Comparison of ENCODE assay signal across 11 mouse cellular contexts in the genomic region with DNA sequence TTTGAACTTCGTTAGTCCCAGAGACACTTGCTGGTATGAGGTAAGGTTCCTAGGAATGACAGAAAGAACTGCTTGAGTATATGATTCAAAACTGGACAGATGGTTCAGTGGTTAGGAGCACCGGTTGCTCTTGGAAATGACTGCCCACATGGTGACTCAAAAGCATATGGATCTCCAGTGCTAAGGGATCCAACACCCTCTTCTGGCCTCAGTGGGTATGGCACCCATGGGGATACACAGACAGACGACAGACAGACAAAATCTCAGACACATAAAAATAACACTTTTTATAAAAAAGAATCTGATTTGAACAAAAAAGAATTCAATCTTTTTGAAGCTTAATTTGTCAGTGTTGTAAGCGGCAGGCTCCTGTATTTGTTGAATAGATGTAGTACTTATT.
DNase-seq lines count a peak whose midpoint lies in the region; ATAC-seq and TF ChIP-seq lines count a peak whose summit lies in the region.
"Had no signal": no experiment of that assay in that cellular context is flagged by ENCODE, and none has a peak within 500 bp of the region (broad histone marks: within the 10 kb centered on the region; RNA-seq: fewer than 3 reads in every experiment).

No protein-coding gene starts in this region.

- H3K4me1 ChIP-seq in midbrain, postnatal 0 days (ENCODE audit: insufficient read depth, low read length) = no peaks in the 10 kb centered on the region
- H3K4me1 ChIP-seq in midbrain, embryonic 13.5 days (replicated peaks) = no peaks in the 10 kb centered on the region
- no peaks in the 10 kb centered on the region for H3K4me1 ChIP-seq in stomach, postnatal 0 days (replicated peaks; ENCODE audit: control insufficient read depth, insufficient read depth)
- H3K4me1 ChIP-seq: intestine, embryonic 15.5 days; liver, embryonic 13.5 days had no signal

- no peak overlapping the region for H3K4me2 ChIP-seq in midbrain, postnatal 0 days (ENCODE audit: low read depth, low read length, poor library complexity, severe bottlenecking)
- H3K4me2 ChIP-seq in midbrain, embryonic 13.5 days (replicated peaks) = no peak overlapping the region
- H3K4me2 ChIP-seq in stomach, postnatal 0 days (replicated peaks; ENCODE audit: low read depth) = no peak overlapping the region
- H3K4me2 ChIP-seq: intestine, embryonic 15.5 days; liver, embryonic 13.5 days had no signal

- no peak overlapping the region for H3K9ac ChIP-seq in midbrain, postnatal 0 days (replicated peaks; ENCODE audit: low read length, poor library complexity, severe bottlenecking)
- no peak overlapping the region for H3K9ac ChIP-seq in midbrain, embryonic 13.5 days (replicated peaks)
- H3K9ac ChIP-seq in stomach, postnatal 0 days (ENCODE audit: low read length) = no peak overlapping the region
- H3K9ac ChIP-seq: intestine, embryonic 15.5 days; liver, embryonic 13.5 days had no signal

- no peaks in the 10 kb centered on the region for H3K9me3 ChIP-seq in midbrain, postnatal 0 days (ENCODE audit: low read length)
- H3K9me3 ChIP-seq in midbrain, embryonic 13.5 days = no peaks in the 10 kb centered on the region
- no peaks in the 10 kb centered on the region for H3K9me3 ChIP-seq in stomach, postnatal 0 days (ENCODE audit: control insufficient read depth, low read length)
- H3K9me3 ChIP-seq: intestine, embryonic 15.5 days; liver, embryonic 13.5 days had no signal

- peak; percentile 41 to 51 for DNase-seq in cerebellum, postnatal 10 days
- no peak for DNase-seq in cerebellum, postnatal 4 days (ENCODE audit: low spot score in 2 of 2)
- DNase-seq in kidney, postnatal 4 days = peak; percentile 8 to 15
- no peak for DNase-seq in kidney, postnatal 14 days
- DNase-seq in midbrain, postnatal 0 days (ENCODE audit: low spot score) = no peak
- no peak for DNase-seq in stomach, postnatal 0 days (ENCODE audit: low spot score)
- no peak for DNase-seq in frontal cortex, postnatal 14 days (ENCODE audit: low spot score in 2 of 2)
- DNase-seq: cerebellum, adult 11 months; liver, embryonic 13.5 days had no signal

- H3K4me3 ChIP-seq in midbrain, postnatal 0 days (ENCODE audit: low read depth, low read length) = no peak overlapping the region
- H3K4me3 ChIP-seq in midbrain, embryonic 13.5 days (replicated peaks) = no peak overlapping the region
- H3K4me3 ChIP-seq in stomach, postnatal 0 days (ENCODE audit: low read depth, low read length) = no peak overlapping the region
- H3K4me3 ChIP-seq: intestine, embryonic 15.5 days; liver, embryonic 13.5 days had no signal

- TF ChIP-seq CTCF in midbrain, postnatal 0 days (IDR thresholded peaks at IDR 0.05) = peak; percentile 50
- TF ChIP-seq CTCF in stomach, postnatal 0 days (IDR thresholded peaks at IDR 0.05; ENCODE audit: low read depth) = peak; percentile 48

- ATAC-seq in midbrain, postnatal 0 days (ENCODE audit: low FRiP score) = no peak
- no peak for ATAC-seq in midbrain, embryonic 13.5 days
- ATAC-seq in stomach, postnatal 0 days (ENCODE audit: low FRiP score, low TSS enrichment) = no peak
- ATAC-seq: intestine, embryonic 15.5 days had no signal

- no peaks in the 10 kb centered on the region for H3K36me3 ChIP-seq in midbrain, postnatal 0 days (ENCODE audit: insufficient read depth, low read length)
- H3K36me3 ChIP-seq in midbrain, embryonic 13.5 days = no peaks in the 10 kb centered on the region
- no peaks in the 10 kb centered on the region for H3K36me3 ChIP-seq in stomach, postnatal 0 days (ENCODE audit: control insufficient read depth, insufficient read depth, low read length)
- H3K36me3 ChIP-seq: intestine, embryonic 15.5 days; liver, embryonic 13.5 days had no signal

- TF ChIP-seq EP300 in stomach, postnatal 0 days (optimal IDR thresholded peaks at IDR 0.05) = no peak

- no peaks in the 10 kb centered on the region for H3K27me3 ChIP-seq in midbrain, postnatal 0 days (ENCODE audit: insufficient read depth, low read length)
- H3K27me3 ChIP-seq in midbrain, embryonic 13.5 days = no peaks in the 10 kb centered on the region
- no peaks in the 10 kb centered on the region for H3K27me3 ChIP-seq in stomach, postnatal 0 days (ENCODE audit: control insufficient read depth, insufficient read depth, low read length)
- H3K27me3 ChIP-seq: intestine, embryonic 15.5 days; liver, embryonic 13.5 days had no signal

- no peak overlapping the region for H3K27ac ChIP-seq in midbrain, postnatal 0 days (ENCODE audit: low read depth, low read length)
- no peak overlapping the region for H3K27ac ChIP-seq in midbrain, embryonic 13.5 days
- H3K27ac ChIP-seq in stomach, postnatal 0 days (replicated peaks) = no peak overlapping the region
- H3K27ac ChIP-seq: intestine, embryonic 15.5 days; liver, embryonic 13.5 days had no signal

- WGBS in midbrain, postnatal 0 days = 83% methylated on average over 4 of the region's 4 CpGs
- 86% methylated on average over 4 of the region's 4 CpGs for WGBS in midbrain, embryonic 13.5 days
- 85% methylated on average over 4 of the region's 4 CpGs for WGBS in stomach, postnatal 0 days

Comparison
In these comparisons a context has a peak if more than half of its experiments do, and no peak if none do; other contexts are left out.
1. DNase-seq: peak in cerebellum, postnatal 10 days (2 of 2) and kidney, postnatal 4 days (2 of 2); none in cerebellum, postnatal 4 days (0 of 2), kidney, postnatal 14 days (single experiment), midbrain, postnatal 0 days (single experiment), stomach, postnatal 0 days (single experiment) and frontal cortex, postnatal 14 days (0 of 2).